ENCODE assay signal across 36 mouse cellular contexts in the genomic region with DNA sequence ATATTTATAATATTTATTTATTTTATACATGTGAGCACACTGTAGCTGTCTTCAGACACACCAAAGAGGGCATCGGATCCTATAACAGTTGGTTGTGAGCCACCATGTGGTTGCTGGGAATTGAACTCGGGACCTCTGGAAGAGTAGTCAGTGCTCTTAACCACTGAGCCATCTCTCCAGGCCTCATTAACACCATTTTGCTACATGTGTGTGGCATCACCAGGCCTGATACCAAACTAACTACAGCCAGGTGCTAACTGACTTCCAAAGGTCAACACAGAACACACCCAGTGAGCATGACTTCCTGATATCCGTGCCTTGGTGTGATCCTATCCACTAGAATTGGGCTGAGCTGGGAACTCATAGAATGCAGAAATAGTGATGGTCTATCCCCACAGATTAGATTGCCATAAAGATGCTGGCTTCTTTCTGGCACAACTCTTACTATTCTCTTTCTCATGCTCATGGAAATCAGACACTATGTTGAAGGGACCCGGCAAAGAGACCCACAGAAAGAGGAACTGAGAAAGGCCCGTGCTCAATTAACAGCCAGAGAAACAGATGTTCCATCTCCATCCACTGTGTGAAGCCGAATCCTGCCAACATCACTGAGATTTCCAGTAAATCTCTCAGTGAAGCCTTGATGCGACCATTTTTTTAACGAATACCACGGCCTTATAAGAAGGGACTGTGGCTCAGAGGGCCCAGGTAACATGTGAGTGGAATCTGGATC. TPM values are rescaled to one million over a fixed set of nuclear protein-coding genes. Genes with fewer than 3 reads are reported as not detected.
"Had no signal": no experiment of that assay in that cellular context is flagged by ENCODE, and none has a peak within 500 bp of the region (broad histone marks: within the 10 kb centered on the region; RNA-seq: fewer than 3 reads in every experiment).

No protein-coding gene starts in this region.

- ATAC-seq: liver, embryonic 12.5 days; liver, postnatal 0 days; lung, postnatal 0 days; midbrain, embryonic 13.5 days; midbrain, embryonic 15.5 days; midbrain, embryonic 16.5 days had no signal

- H3K27ac ChIP-seq: left cerebral cortex, adult 2 months; limb, embryonic 12.5 days; limb, embryonic 13.5 days; limb, embryonic 15.5 days; liver, embryonic 12.5 days; liver, embryonic 13.5 days; liver, embryonic 14.5 days; liver, embryonic 15.5 days; lung, embryonic 15.5 days; macrophage; midbrain, embryonic 10.5 days; midbrain, embryonic 12.5 days; midbrain, embryonic 13.5 days; midbrain, embryonic 15.5 days; neural tube, embryonic 12.5 days had no signal

- DNase-seq: left cerebral cortex, postnatal 4 days; liver; liver, embryonic 13.5 days; liver, postnatal 0 days; lung, adult 18-20 months; lung, adult 2 months; lung, embryonic 14.5 days; lung, postnatal 10 days; lung, postnatal 14 days; lung, postnatal 36 days; lung, postnatal 4 days; midbrain, embryonic 14.5 days had no signal

- H3K4me2 ChIP-seq: limb, embryonic 12.5 days; limb, embryonic 13.5 days; limb, embryonic 15.5 days; liver, embryonic 11.5 days; liver, embryonic 12.5 days; liver, embryonic 13.5 days; liver, embryonic 15.5 days; lung, embryonic 14.5 days; lung, embryonic 15.5 days; midbrain, embryonic 11.5 days; midbrain, embryonic 12.5 days; midbrain, embryonic 13.5 days; midbrain, embryonic 15.5 days; neural tube, embryonic 12.5 days had no signal

- H3K9me3 ChIP-seq: limb, embryonic 12.5 days; limb, embryonic 13.5 days; limb, embryonic 15.5 days; liver, embryonic 12.5 days; liver, embryonic 13.5 days; liver, embryonic 15.5 days; lung, embryonic 15.5 days; megakaryocyte, embryonic 14.5 days; midbrain, embryonic 10.5 days; midbrain, embryonic 12.5 days; midbrain, embryonic 13.5 days; midbrain, embryonic 15.5 days; neural tube, embryonic 12.5 days had no signal

- H3K4me1 ChIP-seq: limb, embryonic 12.5 days; limb, embryonic 15.5 days; liver, embryonic 12.5 days; liver, embryonic 13.5 days; liver, embryonic 15.5 days; lung, embryonic 15.5 days; megakaryocyte, embryonic 14.5 days; midbrain, embryonic 10.5 days; midbrain, embryonic 12.5 days; midbrain, embryonic 13.5 days; midbrain, embryonic 15.5 days; neural tube, embryonic 12.5 days had no signal

- H3K27me3 ChIP-seq: limb, embryonic 12.5 days; limb, embryonic 15.5 days; liver, embryonic 12.5 days; liver, embryonic 13.5 days; liver, embryonic 15.5 days; lung, embryonic 15.5 days; midbrain, embryonic 12.5 days; midbrain, embryonic 13.5 days; midbrain, embryonic 15.5 days; neural tube, embryonic 12.5 days had no signal

- H3K9ac ChIP-seq: limb, embryonic 12.5 days; limb, embryonic 13.5 days; limb, embryonic 15.5 days; liver, embryonic 12.5 days; liver, embryonic 13.5 days; liver, embryonic 14.5 days; liver, embryonic 15.5 days; liver, postnatal 0 days; lung, embryonic 14.5 days; lung, embryonic 15.5 days; midbrain, embryonic 12.5 days; midbrain, embryonic 13.5 days; midbrain, embryonic 15.5 days; neural tube, embryonic 12.5 days had no signal

- H3K36me3 ChIP-seq: limb, embryonic 12.5 days; limb, embryonic 13.5 days; limb, embryonic 15.5 days; liver, embryonic 12.5 days; liver, embryonic 13.5 days; liver, embryonic 15.5 days; lung, embryonic 15.5 days; midbrain, embryonic 10.5 days; midbrain, embryonic 12.5 days; midbrain, embryonic 13.5 days; midbrain, embryonic 15.5 days; neural tube, embryonic 12.5 days had no signal

- H3K4me3 ChIP-seq: left cerebral cortex, adult 2 months; limb, embryonic 12.5 days; limb, embryonic 13.5 days; limb, embryonic 15.5 days; liver, embryonic 12.5 days; liver, embryonic 13.5 days; liver, embryonic 15.5 days; lung, embryonic 15.5 days; megakaryocyte, embryonic 14.5 days; midbrain, embryonic 10.5 days; midbrain, embryonic 12.5 days; midbrain, embryonic 13.5 days; midbrain, embryonic 15.5 days; myocyte; neural tube, embryonic 12.5 days had no signal

RNA-seq across cellular contexts. Expression of gene Adamts20, which starts 37.6 kb away (rescaled TPM):
- total RNA-seq: liver, adult 2 months; megakaryocyte, adult 5-6 weeks; megakaryocyte-erythroid progenitor cell, adult 5-6 weeks; monocyte, adult 5-6 weeks had no signal
- polyA plus RNA-seq: liver, adult 2 months; liver, postnatal 0 days; macrophage; myocyte had no signal
